Mouse (Mus musculus): ENCODE results near the gene Ptpn1.

Ptpn1 gene

DNA sequence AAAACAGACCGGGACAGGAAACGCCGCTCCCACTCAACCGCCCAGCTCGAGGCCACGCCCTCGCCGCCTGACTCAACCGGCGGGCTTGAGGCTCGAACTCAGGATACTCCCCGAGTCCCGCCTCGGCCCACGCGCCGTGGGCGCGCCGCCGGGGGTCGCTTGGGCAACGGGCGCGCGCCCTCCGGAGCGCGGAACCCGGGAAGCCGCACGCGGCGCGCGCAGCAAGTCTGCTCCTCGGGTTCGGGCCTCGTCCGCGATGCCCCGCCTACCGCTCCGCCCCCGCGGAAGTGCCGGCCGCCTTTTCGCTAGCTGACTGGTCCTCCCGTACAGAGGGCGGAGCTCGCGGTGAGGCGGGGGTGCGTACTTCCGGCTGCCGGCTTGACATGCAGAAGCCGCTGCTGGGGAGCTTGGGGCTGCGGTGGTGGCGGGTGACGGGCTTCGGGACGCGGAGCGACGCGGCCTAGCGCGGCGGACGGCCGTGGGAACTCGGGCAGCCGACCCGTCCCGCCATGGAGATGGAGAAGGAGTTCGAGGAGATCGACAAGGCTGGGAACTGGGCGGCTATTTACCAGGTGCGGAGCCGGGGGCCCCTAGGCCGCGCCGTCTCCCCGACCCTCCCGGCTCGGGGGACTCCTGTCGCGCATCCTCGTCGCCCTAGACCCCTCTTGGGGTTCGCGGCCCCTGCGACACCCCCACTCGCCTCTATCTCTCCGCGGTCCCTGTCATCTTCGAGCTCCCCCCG, at the start of gene Ptpn1:
Gene Ptpn1 (plus strand): TSS at position 73 of the 742 bp plus-strand sequence.
- in situ Hi-C loops (cut with MboI, MseI): loop anchor here (25.0 kb wide), 1 partner anchor 1945 kb away; the partner anchor contains the start of gene Ncoa3

DNA sequence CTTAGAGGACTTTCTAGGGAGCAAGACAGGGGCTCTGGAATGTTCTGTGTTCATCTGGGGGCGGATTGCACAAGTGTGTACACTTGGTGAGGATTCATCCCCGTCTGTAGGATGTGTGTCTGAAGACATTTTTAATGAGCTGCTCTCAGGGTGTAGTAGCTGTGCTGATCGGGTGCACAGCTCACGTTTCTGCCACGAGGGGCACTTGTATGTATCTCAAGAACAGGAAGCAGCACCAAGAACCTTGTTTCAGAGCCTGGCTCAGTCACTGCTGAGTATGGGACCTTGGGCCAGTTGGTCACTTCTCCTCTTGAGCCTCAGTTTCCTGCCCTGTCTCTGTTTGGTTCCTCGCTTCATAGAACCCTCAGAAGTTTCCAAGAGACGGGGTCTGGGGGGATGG, 45.4 kb upstream of the Ptpn1 start:
- in situ Hi-C loops (cut with MboI, MseI): no loop called here

- in situ Hi-C loops (cut with MboI, MseI): no loop called here
These were observed 44.1 kb upstream of the Ptpn1 start for GRCm38 (mm10) chr2:167887516-167888347.

GRCm38 (mm10) chr2:167888834-167889233, 43.0 kb upstream of the Ptpn1 start:
- in situ Hi-C loops (cut with MboI, MseI): no loop called here

DNA sequence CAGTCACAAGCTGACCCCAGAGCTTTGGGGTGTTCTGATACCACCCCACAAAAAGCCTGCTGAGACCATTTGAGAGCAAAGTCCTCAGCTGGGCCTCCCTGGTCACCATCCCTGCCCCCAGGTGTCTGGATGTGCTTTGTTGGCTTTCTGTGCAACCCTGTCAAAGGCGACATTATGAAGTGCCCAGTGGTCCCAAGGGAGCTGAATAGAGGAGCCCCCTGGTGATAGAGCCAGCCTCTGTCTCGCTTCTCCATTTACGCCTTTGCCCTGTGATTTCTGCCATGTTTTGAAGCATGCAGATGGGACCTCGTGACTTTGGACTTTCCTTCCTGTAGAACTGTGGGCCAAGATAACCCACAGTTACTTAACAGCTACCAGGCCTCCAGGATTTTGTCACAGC, 42.0 kb upstream of the Ptpn1 start:
- in situ Hi-C loops (cut with MboI, MseI): no loop called here

- in situ Hi-C loops (cut with MboI, MseI): no loop called here
These were observed 39.9 kb upstream of the Ptpn1 start for GRCm38 (mm10) chr2:167891908-167892307.

DNA sequence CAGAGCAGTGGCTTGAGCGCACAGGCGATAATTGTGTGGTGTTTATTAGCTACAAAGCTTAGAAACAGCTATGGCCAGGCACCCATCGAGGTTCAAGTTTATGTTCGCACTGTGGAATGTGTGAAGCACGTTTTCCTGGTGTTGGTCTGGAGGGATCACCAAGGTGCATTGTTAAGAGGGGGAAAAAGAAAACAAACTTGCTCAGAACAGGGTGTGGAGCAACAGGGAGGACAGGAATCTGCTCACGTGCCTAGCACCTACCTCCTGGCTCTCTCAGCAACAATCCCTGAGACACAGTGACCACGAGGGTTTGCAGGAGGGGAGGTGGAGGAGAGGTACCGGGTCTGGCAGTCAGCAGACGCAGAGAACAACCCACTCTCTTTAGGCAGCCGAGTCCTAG, 38.2 kb upstream of the Ptpn1 start:
- in situ Hi-C loops (cut with MboI, MseI): no loop called here

GRCm38 (mm10) chr2:167894948-167895372, 36.9 kb upstream of the Ptpn1 start:
- in situ Hi-C loops (cut with MboI, MseI): loop anchor here (5.0 kb wide), 2 partner anchors 208 to 363 kb away; partner anchors contain the start of genes Cebpb and Tmem189

- in situ Hi-C loops (cut with MboI, MseI): loop anchor here (5.0 kb wide), 2 partner anchors 211 to 366 kb away; partner anchors contain the start of genes Cebpb and Tmem189
These were observed 34.0 kb upstream of the Ptpn1 start for GRCm38 (mm10) chr2:167897896-167898295.

GRCm38 (mm10) chr2:167899989-167900421, 31.9 kb upstream of the Ptpn1 start:
- in situ Hi-C loops (cut with MboI, MseI): loop anchor here (5.0 kb wide), 2 partner anchors 213 to 368 kb away; partner anchors contain the start of genes Cebpb and Tmem189

DNA sequence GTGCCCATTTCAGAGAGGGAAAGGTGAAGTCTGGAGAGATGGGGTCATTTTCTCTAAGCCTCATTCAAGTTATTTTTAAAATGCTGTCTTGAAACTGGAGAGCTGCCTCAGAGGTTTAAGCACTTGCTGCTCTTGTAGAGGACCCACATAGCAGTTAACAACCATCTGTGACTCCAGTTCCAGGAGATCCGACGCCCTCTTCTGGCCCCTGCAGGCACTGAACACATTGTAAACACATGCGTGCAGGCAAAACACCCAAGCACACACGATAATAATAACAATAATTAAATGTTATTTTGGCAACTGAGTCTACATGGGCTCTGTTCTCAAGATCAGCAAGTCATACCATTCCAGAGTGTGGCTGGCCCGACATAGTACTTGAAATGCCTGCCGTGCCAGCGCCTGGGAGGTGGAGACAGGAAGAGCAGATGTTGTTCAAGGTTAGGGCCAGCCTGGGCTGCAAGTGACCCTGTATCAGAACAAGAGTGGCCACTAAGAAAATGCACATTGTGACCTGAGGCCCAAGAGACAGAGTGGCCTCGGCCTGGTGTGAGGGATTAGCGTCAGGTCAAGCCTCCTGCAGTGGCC, 29.6 kb upstream of the Ptpn1 start:
- in situ Hi-C loops (cut with MboI, MseI): no loop called here

DNA sequence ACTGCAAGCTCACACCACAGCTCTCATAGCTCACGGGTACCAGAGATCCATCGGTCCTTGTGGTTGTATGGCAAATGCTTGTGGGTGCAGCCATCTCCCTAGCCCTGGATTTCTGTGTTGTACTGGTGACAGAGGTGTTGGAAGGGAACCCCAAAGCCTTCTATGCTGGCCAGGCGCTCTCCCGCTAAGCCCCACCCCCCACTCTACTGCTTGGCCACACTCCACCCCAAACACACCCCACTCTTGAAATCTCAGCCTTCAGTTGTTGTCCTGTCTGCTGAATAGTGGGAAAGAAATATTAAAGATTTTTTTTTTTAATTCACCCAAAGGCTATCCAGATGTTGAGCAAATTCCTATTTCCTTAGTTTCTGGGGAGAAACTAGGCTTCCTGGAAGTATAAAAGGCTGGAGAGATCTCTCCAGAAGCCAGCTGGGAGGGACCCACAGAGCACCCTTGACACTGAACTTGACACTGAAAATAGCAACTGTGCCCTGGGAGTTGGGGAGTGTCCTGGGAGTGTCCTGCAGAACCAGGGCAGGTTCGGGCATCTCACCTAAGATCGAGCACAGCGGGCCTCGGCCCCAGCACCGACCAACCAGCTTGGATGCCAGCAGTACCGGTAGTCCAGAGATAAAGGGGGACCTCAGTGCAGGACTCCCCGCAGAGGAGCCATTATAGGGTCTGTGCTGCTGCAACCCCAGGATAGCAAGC, 28.5 kb upstream of the Ptpn1 start:
- in situ Hi-C loops (cut with MboI, MseI): no loop called here

DNA sequence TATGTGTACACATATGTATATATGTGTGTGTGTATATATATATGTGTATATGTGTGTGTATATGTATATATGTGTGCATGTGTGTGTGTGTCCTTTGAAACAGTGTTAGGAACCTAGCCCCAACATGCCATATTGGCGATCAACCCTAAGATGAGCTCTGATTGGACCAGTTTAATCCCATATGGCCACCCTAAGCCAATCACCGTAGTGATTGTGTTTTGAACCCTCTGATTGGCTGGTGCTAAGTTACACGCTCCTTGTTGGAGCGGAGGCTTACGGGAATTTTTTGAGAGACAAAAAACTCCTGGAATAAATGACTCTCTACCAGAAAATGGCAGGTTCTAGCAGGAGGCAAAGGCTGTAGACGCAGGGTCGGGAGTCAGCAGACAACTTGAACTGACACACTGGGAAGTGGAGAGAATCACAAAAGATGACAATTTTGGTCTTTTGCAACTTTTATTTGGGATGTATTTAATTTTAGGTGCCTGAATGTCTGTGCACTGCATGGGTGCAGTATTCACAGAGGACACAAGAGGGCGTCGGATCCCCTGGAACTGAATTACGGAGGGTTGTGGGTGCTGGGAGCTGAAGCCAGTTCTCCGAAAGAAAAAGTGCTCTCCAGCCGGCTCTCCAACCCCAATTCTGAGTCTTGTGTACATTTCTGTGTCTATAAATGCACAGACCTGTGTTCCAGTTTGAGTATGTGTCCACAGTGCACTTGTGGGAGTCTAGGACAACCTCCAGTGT, 27.1 kb upstream of the Ptpn1 start:
- in situ Hi-C loops (cut with MboI, MseI): no loop called here

DNA sequence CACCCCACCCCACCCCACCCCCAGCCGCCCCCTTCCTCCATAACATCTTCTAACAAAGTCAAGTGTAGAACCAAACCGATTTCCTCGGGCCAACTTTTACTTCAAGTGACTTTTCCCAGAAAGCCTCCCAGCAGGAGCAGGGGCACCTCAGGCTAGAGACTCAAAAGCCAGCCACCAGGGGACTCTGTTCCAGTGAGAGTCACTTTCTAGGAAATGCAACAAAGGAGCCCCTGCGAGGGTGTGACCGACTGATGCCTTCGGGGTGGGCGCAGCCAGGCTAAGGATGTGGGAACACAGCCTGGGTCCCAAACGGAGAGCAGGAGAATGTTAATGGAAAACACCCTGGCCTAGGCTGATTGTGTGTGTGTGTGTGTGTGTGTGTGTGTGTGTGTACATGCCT, 26.3 kb upstream of the Ptpn1 start:
- in situ Hi-C loops (cut with MboI, MseI): no loop called here

GRCm38 (mm10) chr2:167906729-167907128, 25.1 kb upstream of the Ptpn1 start:
- in situ Hi-C loops (cut with MboI, MseI): no loop called here

- in situ Hi-C loops (cut with MboI, MseI): loop anchor here (10.0 kb wide), 1 partner anchor 555 kb away; no protein-coding TSS in a partner anchor
These were observed 22.2 kb upstream of the Ptpn1 start for GRCm38 (mm10) chr2:167909531-167910177.

GRCm38 (mm10) chr2:167910178-167910540, 21.7 kb upstream of the Ptpn1 start:
- in situ Hi-C loops (cut with MboI, MseI): loop anchor here (10.0 kb wide), 1 partner anchor 555 kb away; no protein-coding TSS in a partner anchor

GRCm38 (mm10) chr2:167911511-167911910, 20.3 kb upstream of the Ptpn1 start:
- in situ Hi-C loops (cut with MboI, MseI): loop anchor here (10.0 kb wide), 1 partner anchor 557 kb away; no protein-coding TSS in a partner anchor

DNA sequence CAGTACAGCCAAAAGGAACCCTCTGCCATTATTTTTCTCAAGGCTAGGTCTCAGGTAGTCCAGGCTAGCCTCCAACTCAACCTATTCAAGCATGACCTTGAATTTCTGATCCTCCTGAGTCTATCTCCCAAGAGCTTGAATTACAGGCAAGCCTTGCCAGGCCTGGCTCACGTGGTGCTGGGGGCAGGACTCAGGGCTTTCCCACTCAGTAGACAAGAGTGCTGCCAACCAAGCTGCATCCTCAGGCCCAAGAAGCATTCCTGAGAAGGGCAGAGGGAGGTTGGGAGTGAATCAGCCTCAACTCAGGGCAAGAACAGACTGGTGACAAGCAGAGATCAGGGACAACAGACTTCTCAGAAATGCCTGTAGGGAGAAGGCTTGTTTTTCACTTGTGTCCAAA, 12.8 kb upstream of the Ptpn1 start:
- in situ Hi-C loops (cut with MboI, MseI): loop anchor here (10.0 kb wide), 1 partner anchor 564 kb away; no protein-coding TSS in a partner anchor

- in situ Hi-C loops (cut with MboI, MseI): no loop called here
These were observed 11.8 kb upstream of the Ptpn1 start for GRCm38 (mm10) chr2:167920041-167920440.

Data from regulatory T cell (primary cell).